Mouse (Mus musculus): ENCODE measurements around the gene Serpinc1. TPM values are rescaled to one million over a fixed set of nuclear protein-coding genes. Genes with fewer than 3 reads are reported as not detected.
"Not testable (repeated sequence)": the region's sequence is repeated elsewhere in the genome, so short reads cannot be mapped to it uniquely, and the experiment has no call there.

Gene Serpinc1
- under 1 TPM; 0.15 to 0.47 TPM for total RNA-seq (2021)

- DNase-seq (ENCODE audit: extremely low spot score in 1 of 2, low spot score in 1 of 2), result no peak
Measured at GRCm38 (mm10) chr1:160978071-160978735, at the start of gene Serpinc1. TSS of gene Serpinc1 (plus strand) at chr1:160978585.

- DNase-seq (ENCODE audit: extremely low spot score in 1 of 2, low spot score in 1 of 2), result no peak
Measured at GRCm38 (mm10) chr1:160931320-160931719, 47.1 kb upstream of the Serpinc1 start.

- DNase-seq (ENCODE audit: extremely low spot score in 1 of 2, low spot score in 1 of 2), result no peak
Measured at GRCm38 (mm10) chr1:160933896-160934482, 44.4 kb upstream of the Serpinc1 start.

DNA sequence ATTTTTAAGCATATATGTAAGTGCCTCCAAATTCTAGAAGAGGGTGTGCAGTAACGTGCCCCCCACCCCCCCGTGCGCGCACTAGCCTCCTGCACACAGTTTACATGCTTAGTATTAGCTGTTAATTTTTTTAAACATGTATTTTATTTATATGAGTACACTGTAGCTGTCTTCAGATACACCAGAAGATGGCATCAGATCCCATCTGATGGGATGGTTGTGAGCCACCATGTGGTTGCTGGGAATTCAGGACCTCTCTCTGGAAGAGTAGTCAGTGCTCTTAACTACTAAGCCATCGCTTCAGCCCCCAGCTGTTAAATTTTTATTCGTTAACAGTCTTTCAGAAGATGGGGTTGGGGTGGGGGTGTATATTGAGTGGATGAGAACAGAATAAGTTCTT, 42.8 kb upstream of the Serpinc1 start:
- DNase-seq (ENCODE audit: extremely low spot score in 1 of 2, low spot score in 1 of 2), result no peak

DNA sequence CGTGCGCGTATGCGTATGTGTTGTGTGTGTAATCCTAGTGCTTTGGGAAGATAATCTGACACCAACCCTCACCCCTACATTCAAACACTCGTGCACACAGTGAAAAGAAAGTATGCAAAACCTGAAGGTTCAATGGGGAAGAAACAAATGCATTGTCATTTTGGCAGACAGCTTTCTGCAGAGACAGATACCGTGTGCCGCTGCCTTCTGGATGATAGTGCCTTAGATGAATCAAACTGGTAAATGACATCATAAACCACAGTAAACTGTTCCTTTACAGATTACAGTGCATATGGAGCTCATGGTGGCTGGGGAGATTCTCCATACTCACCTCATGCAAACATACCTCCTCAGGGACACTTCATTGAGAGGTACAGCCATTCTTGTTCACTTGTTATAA, 15.2 kb upstream of the Serpinc1 start:
- no peak for DNase-seq (ENCODE audit: extremely low spot score in 1 of 2, low spot score in 1 of 2)

- no peak for DNase-seq (ENCODE audit: extremely low spot score in 1 of 2, low spot score in 1 of 2)
Measured at GRCm38 (mm10) chr1:160967268-160967667, 11.1 kb upstream of the Serpinc1 start.

DNA sequence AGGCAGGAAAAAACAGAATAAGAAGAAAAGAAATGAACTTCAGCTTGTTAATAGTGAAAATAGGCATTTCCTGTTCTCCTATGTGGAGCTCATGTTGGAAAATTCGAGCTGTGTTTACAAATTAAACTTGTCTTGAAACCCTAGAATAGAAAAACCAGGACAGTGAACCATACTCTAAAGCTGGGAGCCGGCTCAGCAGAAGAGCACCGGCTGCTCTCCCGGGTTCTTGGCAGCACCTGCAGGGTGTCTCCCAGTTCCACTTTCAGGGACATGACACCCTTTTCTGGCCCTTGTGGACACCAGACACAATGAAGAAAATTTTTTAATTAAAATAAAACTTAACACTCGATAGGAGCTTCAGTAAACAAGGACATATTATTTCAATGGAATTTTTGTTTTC, 9.7 kb upstream of the Serpinc1 start:
- DNase-seq (ENCODE audit: extremely low spot score in 1 of 2, low spot score in 1 of 2), result no peak

GRCm38 (mm10) chr1:160980021-160980420, 1.6 kb downstream of the Serpinc1 start:
- no peak for DNase-seq (ENCODE audit: extremely low spot score in 1 of 2, low spot score in 1 of 2)

- DNase-seq (ENCODE audit: extremely low spot score in 1 of 2, low spot score in 1 of 2), result no peak
Measured at GRCm38 (mm10) chr1:160980537-160981234, 2.3 kb downstream of the Serpinc1 start.

- DNase-seq (ENCODE audit: extremely low spot score in 1 of 2, low spot score in 1 of 2), result no peak
Measured at GRCm38 (mm10) chr1:160981337-160981736, 3.0 kb downstream of the Serpinc1 start.

GRCm38 (mm10) chr1:160982887-160983286, 4.5 kb downstream of the Serpinc1 start:
- DNase-seq (ENCODE audit: extremely low spot score in 1 of 2, low spot score in 1 of 2), result no peak

GRCm38 (mm10) chr1:160984731-160985130, 6.3 kb downstream of the Serpinc1 start:
- not testable (repeated sequence) for DNase-seq (ENCODE audit: extremely low spot score in 1 of 2, low spot score in 1 of 2)

- DNase-seq (ENCODE audit: extremely low spot score in 1 of 2, low spot score in 1 of 2), result no peak
Measured at GRCm38 (mm10) chr1:160985477-160985876, 7.1 kb downstream of the Serpinc1 start.

- DNase-seq (ENCODE audit: extremely low spot score in 1 of 2, low spot score in 1 of 2), result no peak
Measured at GRCm38 (mm10) chr1:160986881-160987635, 8.7 kb downstream of the Serpinc1 start.

- DNase-seq (ENCODE audit: extremely low spot score in 1 of 2, low spot score in 1 of 2), result no peak
Measured at GRCm38 (mm10) chr1:160989395-160989794, 11.0 kb downstream of the Serpinc1 start.

- no peak for DNase-seq (ENCODE audit: extremely low spot score in 1 of 2, low spot score in 1 of 2)
Measured at GRCm38 (mm10) chr1:160993851-160994250, 15.5 kb downstream of the Serpinc1 start.

GRCm38 (mm10) chr1:161004942-161005341, 26.6 kb downstream of the Serpinc1 start:
- DNase-seq (ENCODE audit: extremely low spot score in 1 of 2, low spot score in 1 of 2), result no peak

DNA sequence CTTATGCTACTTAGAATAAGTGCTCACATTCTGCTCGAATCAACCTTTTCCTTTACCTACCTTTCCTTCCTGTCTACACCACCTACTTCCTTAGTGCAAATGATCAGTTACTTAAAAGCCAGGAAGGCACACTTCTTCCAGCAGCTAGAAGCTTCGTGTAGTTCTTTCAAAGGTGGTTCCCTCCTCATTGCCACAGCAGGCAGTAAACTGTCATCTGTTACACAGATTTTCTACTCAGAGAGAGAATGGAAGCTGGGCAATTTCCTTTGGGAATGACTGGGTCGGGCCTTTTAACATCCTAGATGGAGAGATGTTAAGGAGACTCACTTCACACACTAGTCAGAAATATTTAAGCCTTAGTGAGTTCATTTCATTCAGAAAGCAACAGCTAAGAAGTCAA, 27.1 kb downstream of the Serpinc1 start:
- no peak for DNase-seq (ENCODE audit: extremely low spot score in 1 of 2, low spot score in 1 of 2)

GRCm38 (mm10) chr1:161006471-161006870, 28.1 kb downstream of the Serpinc1 start:
- no peak for DNase-seq (ENCODE audit: extremely low spot score in 1 of 2, low spot score in 1 of 2)

- DNase-seq (ENCODE audit: extremely low spot score in 1 of 2, low spot score in 1 of 2), result no peak
Measured at GRCm38 (mm10) chr1:161008038-161008437, 29.7 kb downstream of the Serpinc1 start.

DNA sequence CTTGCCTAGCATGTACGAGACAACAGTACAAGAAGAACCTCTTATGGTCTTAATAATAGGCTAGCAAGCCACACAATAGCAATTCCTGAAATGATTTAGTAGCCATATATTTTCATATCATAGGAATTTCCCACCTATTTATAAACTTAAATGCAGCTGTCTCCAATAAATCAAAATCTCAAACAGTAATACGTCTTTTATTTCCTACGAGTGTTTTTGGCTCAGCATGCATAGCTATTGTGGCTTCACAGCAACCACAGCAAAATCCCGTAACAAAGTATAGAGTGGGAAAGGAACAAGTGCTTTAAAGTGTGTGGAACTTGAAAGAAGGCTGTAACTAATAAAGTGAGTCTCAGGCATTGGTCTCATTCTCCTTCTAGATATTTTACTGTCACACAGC, 32.1 kb downstream of the Serpinc1 start:
- DNase-seq (ENCODE audit: extremely low spot score in 1 of 2, low spot score in 1 of 2), result no peak
